Mouse (Mus musculus) CD4-positive, CD25-positive, alpha-beta regulatory T cell, adult 4 months (primary cell): Measurements from ENCODE around the gene Cpsf4. TPM values are rescaled to one million over a fixed set of nuclear protein-coding genes. Genes with fewer than 3 reads are reported as not detected.
"Not testable (repeated sequence)": the region's sequence is repeated elsewhere in the genome, so short reads cannot be mapped to it uniquely, and the experiment has no call there.

Experiments used
- ATAC-seq: one replicate; pipeline ENCODE4 v1.8.0; 2017
- polyA plus RNA-seq, 2 experiments: library from polyadenylated mRNA; unstranded; fragments of 100-300 nt; shearing (Covaris generic); gene quantifications; one replicate each; pipeline ENCODE4 v1.2.1; 2017

Gene Cpsf4
- polyA plus RNA-seq, 2 experiments from 2014 or later, result 15.6 to 19.6 TPM

- ATAC-seq, result not testable (repeated sequence)
These were observed 62.3 kb downstream of the Cpsf4 start for GRCm38 (mm10) chr5:145229283-145229682.

- ATAC-seq, result no peak
These were observed 63.6 kb downstream of the Cpsf4 start for GRCm38 (mm10) chr5:145230641-145231040.

GRCm38 (mm10) chr5:145231367-145231871 lies 64.4 kb downstream of the Cpsf4 start, which contains the start of gene Zfp655:
Gene Zfp655 (plus strand): TSS chr5:145231715.
- peak; percentile 95 for ATAC-seq

Other genes with a start within 250 kb of the Cpsf4 start
- gene Smurf1, start 201.4 kb upstream of the Cpsf4 start, polyA plus RNA-seq, result 1 to 10 TPM; 4.6 to 4.8 TPM
- not detected for gene Gm4871, start 134.5 kb upstream of the Cpsf4 start, polyA plus RNA-seq
- gene 1700018F24Rik, start 124.2 kb upstream of the Cpsf4 start, polyA plus RNA-seq, result not detected
- 100 to 1,000 TPM in 1 of 2 experiments, 10 to 100 TPM in 1; 95.9 to 105 TPM for gene Arpc1a, start 83.4 kb upstream of the Cpsf4 start, polyA plus RNA-seq
- not detected for gene Kpna7, start 83.2 kb upstream of the Cpsf4 start, polyA plus RNA-seq
- gene Arpc1b, start 53.0 kb upstream of the Cpsf4 start, polyA plus RNA-seq, result 1,000 to 10,000 TPM in 1 of 2 experiments, 100 to 1,000 TPM in 1; 777 to 1,415 TPM
- gene Pdap1, start 27.0 kb upstream of the Cpsf4 start, polyA plus RNA-seq, result 10 to 100 TPM; 31.1 to 50.9 TPM
- 100 to 1,000 TPM; 105 to 106 TPM for gene Bud31, start 26.9 kb upstream of the Cpsf4 start, polyA plus RNA-seq
- 10 to 100 TPM; 13.6 to 28.7 TPM for gene Ptcd1, start 105 bp upstream of the Cpsf4 start, polyA plus RNA-seq
- 100 to 1,000 TPM; 320 to 390 TPM for gene Atp5j2, start 24.8 kb downstream of the Cpsf4 start, polyA plus RNA-seq
- 10 to 100 TPM; 19.0 to 30.4 TPM for gene Zkscan14, start 34.7 kb downstream of the Cpsf4 start, polyA plus RNA-seq
- 10 to 100 TPM in 1 of 2 experiments, 1 to 10 TPM in 1; 7.5 to 13.7 TPM for gene Zkscan5, start 37.3 kb downstream of the Cpsf4 start, polyA plus RNA-seq
- 10 to 100 TPM; 60.1 to 68.9 TPM for gene Zfp655, start 64.5 kb downstream of the Cpsf4 start, polyA plus RNA-seq
- under 1 TPM; 0.46 to 0.65 TPM for gene Zscan25, start 113.3 kb downstream of the Cpsf4 start, polyA plus RNA-seq
- gene Cyp3a57, start 178.1 kb downstream of the Cpsf4 start, polyA plus RNA-seq, result not detected